25 mouse cellular contexts compared by ENCODE assay signal in the genomic region with DNA sequence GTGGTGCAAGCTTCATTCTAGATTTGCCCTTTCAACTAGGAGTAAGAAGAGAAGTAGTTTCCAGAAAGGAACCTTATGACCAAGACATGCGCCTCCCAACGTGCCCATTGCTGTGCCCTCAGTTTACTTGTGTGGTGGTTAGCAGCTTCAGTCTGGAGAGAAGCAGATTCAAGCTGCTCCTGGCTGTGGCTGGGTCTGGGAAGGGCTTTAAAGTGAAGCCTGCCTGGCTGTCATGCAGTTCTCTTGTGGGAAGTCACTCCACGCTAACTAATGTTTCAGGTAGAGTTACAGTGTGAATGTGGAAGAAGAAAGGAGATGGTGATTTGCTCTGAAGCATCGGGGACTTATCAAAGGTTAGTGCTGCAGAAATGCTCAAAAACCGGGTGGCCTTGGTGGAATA. TPM values are rescaled to one million over a fixed set of nuclear protein-coding genes. Genes with fewer than 3 reads are reported as not detected.
DNase-seq lines count a peak whose midpoint lies in the region; ATAC-seq and TF ChIP-seq lines count a peak whose summit lies in the region.
"Had no signal": no experiment of that assay in that cellular context is flagged by ENCODE, and none has a peak within 500 bp of the region (broad histone marks: within the 10 kb centered on the region; RNA-seq: fewer than 3 reads in every experiment).

No protein-coding gene starts in this region.

- H3K27ac ChIP-seq in midbrain, embryonic 11.5 days (ENCODE audit: low read depth, low read length), result no peak overlapping the region
- no peak overlapping the region for H3K27ac ChIP-seq in midbrain, embryonic 13.5 days
- H3K27ac ChIP-seq in testis, adult 2 months (ENCODE audit: control insufficient read depth, insufficient read depth, low read depth, low read length), result no peak overlapping the region

- peaks cover 15% of the 10 kb centered on the region for H3K36me3 ChIP-seq in midbrain, embryonic 11.5 days (ENCODE audit: control insufficient read depth, insufficient read depth, low read length)
- peaks cover 78% of the 10 kb centered on the region for H3K36me3 ChIP-seq in midbrain, embryonic 13.5 days
- H3K36me3 ChIP-seq in testis, adult 2 months (ENCODE audit: control insufficient read depth, insufficient read depth, low read length), result peaks cover 1% of the 10 kb centered on the region; the same call in 1 of the 2 replicates

- no peak overlapping the region for H3K4me2 ChIP-seq in midbrain, embryonic 11.5 days
- no peak overlapping the region for H3K4me2 ChIP-seq in midbrain, embryonic 13.5 days (replicated peaks)

- no peak for TF ChIP-seq POLR2A in testis, adult 2 months (IDR thresholded peaks at IDR 0.05; ENCODE audit: control insufficient read depth, low read depth, low read length)

- ATAC-seq in midbrain, embryonic 11.5 days (ENCODE audit: low FRiP score), result no peak
- ATAC-seq in midbrain, embryonic 13.5 days, result no peak
- ATAC-seq: activated CD4-positive, CD25-positive, alpha-beta regulatory T cell, adult 4 months; CD4-positive, CD25-positive, alpha-beta regulatory T cell, adult 4 months; Patski had no signal

- 91% methylated on average over 5 of the region's 5 CpGs for WGBS in midbrain, embryonic 11.5 days
- WGBS in midbrain, embryonic 13.5 days, result 95% methylated on average over 5 of the region's 5 CpGs

- H3K4me1 ChIP-seq in midbrain, embryonic 11.5 days (ENCODE audit: control insufficient read depth, insufficient read depth, low read length), result no peaks in the 10 kb centered on the region
- no peaks in the 10 kb centered on the region for H3K4me1 ChIP-seq in midbrain, embryonic 13.5 days (replicated peaks)
- no peaks in the 10 kb centered on the region for H3K4me1 ChIP-seq in testis, adult 2 months (ENCODE audit: control insufficient read depth, insufficient read depth, low read length)

- no peaks in the 10 kb centered on the region; the same call in 1 of the 2 replicates for H3K9me3 ChIP-seq in midbrain, embryonic 11.5 days (ENCODE audit: control insufficient read depth, low read length)
- no peaks in the 10 kb centered on the region for H3K9me3 ChIP-seq in midbrain, embryonic 13.5 days
- H3K9me3 ChIP-seq: G1E had no signal

- H3K4me3 ChIP-seq in midbrain, embryonic 11.5 days (ENCODE audit: low read depth, low read length), result no peak overlapping the region
- H3K4me3 ChIP-seq in midbrain, embryonic 13.5 days (replicated peaks), result no peak overlapping the region
- peak overlapping the region; percentile 30; the same call in 1 of the 2 replicates for H3K4me3 ChIP-seq in testis, adult 2 months (ENCODE audit: control insufficient read depth, low read depth, low read length)

- no peaks in the 10 kb centered on the region for H3K27me3 ChIP-seq in midbrain, embryonic 11.5 days (ENCODE audit: control insufficient read depth, insufficient read depth, low read length)
- H3K27me3 ChIP-seq in midbrain, embryonic 13.5 days, result no peaks in the 10 kb centered on the region
- H3K27me3 ChIP-seq in testis, adult 2 months (ENCODE audit: control insufficient read depth, insufficient read depth, low read length), result no peaks in the 10 kb centered on the region
- H3K27me3 ChIP-seq: CH12.LX, Patski had no signal

- no peak overlapping the region for H3K9ac ChIP-seq in midbrain, embryonic 11.5 days (ENCODE audit: low read length)
- no peak overlapping the region for H3K9ac ChIP-seq in midbrain, embryonic 13.5 days (replicated peaks)

- peak; percentile 68 for DNase-seq in heart, adult 11 months
- no peak for DNase-seq in heart, postnatal 4 days
- peak; percentile 72 for DNase-seq in midbrain, embryonic 11.5 days (ENCODE audit: low spot score, missing footprints)
- DNase-seq in testis, postnatal 14 days (ENCODE audit: low spot score), result no peak
- DNase-seq: adrenal gland, adult 2 months; adrenal gland, adult 8-10 months; adrenal gland, postnatal 10 days; adrenal gland, postnatal 14 days; adrenal gland, postnatal 25 days; adrenal gland, postnatal 36 days; B cell, adult 2 months; cerebellum, adult 11 months; cerebellum, adult 11-12 months; cerebellum, adult 18-20 months had no signal

- no peak for TF ChIP-seq CTCF in testis, adult 2 months (IDR thresholded peaks at IDR 0.05; ENCODE audit: control insufficient read depth, insufficient read depth, insufficient replicate concordance, low read depth, low read length)

RNA-seq across cellular contexts. Expression of a gene that starts 32.1 kb away (rescaled TPM):
- 10 to 100 TPM; 11.5 to 11.7 TPM for total RNA-seq in heart, postnatal 4 days (2021)
- polyA plus RNA-seq in midbrain, embryonic 11.5 days (2014; fragmentation: Nextera tagmentation; extraction: Ambion mirVana), result not detected in 2 replicates
- polyA plus RNA-seq in midbrain, embryonic 13.5 days (2015; fragmentation: Nextera tagmentation; extraction: Ambion mirVana), result 0.15 TPM in 1 of 2 replicates, not detected in the other
- 174 and 180 TPM in 2 replicates for polyA plus RNA-seq in testis, adult 2 months (2012; rRNA removed)
- total RNA-seq: CH12.LX, ES-E14, G1E, MEL had no signal
- polyA plus RNA-seq: brain, embryonic 14.5 days; C2C12; CD4-positive, CD25-positive, alpha-beta regulatory T cell, adult 4 months; G1E had no signal

RNA-seq across cellular contexts. Expression of a gene that starts 45.1 kb away (rescaled TPM):
- total RNA-seq in heart, postnatal 4 days (2021), result 10 to 100 TPM; 35.8 to 38.5 TPM
- polyA plus RNA-seq in midbrain, embryonic 11.5 days (2014; fragmentation: Nextera tagmentation; extraction: Ambion mirVana), result 89.5 and 94.0 TPM in 2 replicates
- 107 and 109 TPM in 2 replicates for polyA plus RNA-seq in midbrain, embryonic 13.5 days (2015; fragmentation: Nextera tagmentation; extraction: Ambion mirVana)
- polyA plus RNA-seq in testis, adult 2 months (2012; rRNA removed), result 28.2 and 29.5 TPM in 2 replicates

Comparison
In these comparisons a context has a peak if more than half of its experiments do, and no peak if none do; other contexts are left out.
1. DNase-seq: peak in heart, adult 11 months (single experiment) and midbrain, embryonic 11.5 days (single experiment); none in heart, postnatal 4 days (single experiment) and testis, postnatal 14 days (single experiment).
2. RNA of a gene that starts 32.1 kb away (polyA plus RNA-seq): 174 to 180 TPM in testis, adult 2 months; not detected in midbrain, embryonic 11.5 days and 0.15 TPM in midbrain, embryonic 13.5 days; every median in the first group is over 100 times any median in the second.